Mouse (Mus musculus): Measurements from ENCODE around the gene Hamp2.
"Not testable (repeated sequence)": the region's sequence is repeated elsewhere in the genome, so short reads cannot be mapped to it uniquely, and the experiment has no call there.

Hamp2 gene

GRCm38 (mm10) chr7:30924581-30924980 is at the start of gene Hamp2:
Gene Hamp2 (minus strand): TSS chr7:30924681.
- DNase-seq (ENCODE audit: low read depth, low spot score), result not testable (repeated sequence)

- DNase-seq (ENCODE audit: low read depth, low spot score), result peak; percentile 92
Measured at GRCm38 (mm10) chr7:30973501-30974289, 49.2 kb upstream of the Hamp2 start, which contains the start of gene Fam187b. Gene Fam187b (plus strand): TSS chr7:30973790.

DNA sequence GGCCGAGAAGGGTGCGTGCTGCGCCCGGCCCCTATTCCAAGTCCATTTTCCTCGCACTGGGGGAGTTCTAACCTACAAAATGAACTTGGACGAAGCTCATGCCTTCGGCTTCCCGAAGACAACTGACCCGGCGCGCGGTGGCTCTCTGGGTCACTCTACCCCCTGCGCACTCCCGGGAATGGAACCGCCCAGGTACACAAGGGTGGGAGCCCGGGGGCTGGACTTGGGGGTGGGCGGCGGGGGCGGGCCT is 48.7 kb upstream of the Hamp2 start, which contains the start of gene Lsr:
Lsr (minus strand) TSS at position 214 of the 250 bp plus-strand sequence.
- no peak for DNase-seq (ENCODE audit: low read depth, low spot score)

GRCm38 (mm10) chr7:30972426-30973250 is 48.2 kb upstream of the Hamp2 start:
- DNase-seq (ENCODE audit: low read depth, low spot score), result peak; percentile 24

DNA sequence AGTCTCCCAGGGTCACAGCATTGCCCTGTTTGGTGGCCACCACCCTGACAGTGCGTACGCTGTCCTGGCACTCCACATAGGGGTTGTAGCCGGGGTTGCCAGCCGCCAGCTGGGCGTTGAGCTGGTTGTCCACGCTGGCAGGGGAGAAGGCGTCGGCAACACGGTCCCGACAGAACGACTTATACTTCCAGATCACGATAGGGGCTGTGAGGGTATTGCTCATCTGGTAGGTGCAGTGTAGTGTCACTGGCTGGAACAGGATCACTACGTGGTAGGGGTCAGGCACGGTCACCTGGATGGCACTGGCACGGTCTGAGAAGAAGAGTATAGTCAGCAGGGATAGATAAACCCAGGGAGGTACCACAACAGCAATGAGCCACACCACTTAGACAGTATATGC is 47.4 kb upstream of the Hamp2 start:
- no peak for DNase-seq (ENCODE audit: low read depth, low spot score)

DNA sequence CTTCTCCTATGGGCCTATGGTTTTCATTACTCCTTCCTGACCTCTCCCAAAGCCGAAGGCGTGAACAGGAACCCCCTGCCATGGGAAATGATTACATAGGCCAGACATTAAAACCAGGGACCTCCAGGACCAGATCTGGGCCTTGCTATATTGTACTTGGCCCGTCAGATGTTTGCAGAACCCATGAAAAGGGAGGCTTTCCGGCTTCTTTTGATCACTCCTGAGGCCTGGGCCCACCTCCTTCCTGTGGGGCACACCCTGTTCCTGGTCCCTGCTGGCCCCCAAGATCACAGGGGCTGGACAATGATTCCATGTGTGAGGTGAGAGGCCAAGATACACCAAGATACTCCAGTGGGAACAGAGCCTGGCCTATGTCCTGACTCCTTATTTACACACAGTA is 44.7 kb upstream of the Hamp2 start:
- DNase-seq (ENCODE audit: low read depth, low spot score), result no peak

DNA sequence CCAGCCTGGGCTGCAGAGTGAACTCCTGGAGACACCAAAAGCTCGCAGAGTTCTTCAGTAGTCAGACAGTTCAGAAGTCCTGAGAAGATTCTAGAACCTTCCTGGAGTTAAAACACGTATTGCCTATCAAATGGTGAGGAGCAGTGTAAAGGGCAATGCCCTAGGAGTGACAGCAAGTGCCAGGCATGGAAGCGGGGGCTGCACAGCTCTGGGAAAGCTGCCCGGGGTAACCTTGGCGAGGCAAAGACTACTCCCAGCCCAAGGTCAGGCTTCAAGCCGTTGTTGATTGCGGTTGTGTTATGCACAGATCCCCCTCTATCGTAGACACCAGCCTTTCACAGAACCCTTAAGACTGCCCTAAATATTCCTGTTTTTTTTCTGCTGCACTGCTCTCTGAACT is 44.1 kb upstream of the Hamp2 start:
- no peak for DNase-seq (ENCODE audit: low read depth, low spot score)

GRCm38 (mm10) chr7:30966657-30967056 is 42.2 kb upstream of the Hamp2 start:
- no peak for DNase-seq (ENCODE audit: low read depth, low spot score)

DNA sequence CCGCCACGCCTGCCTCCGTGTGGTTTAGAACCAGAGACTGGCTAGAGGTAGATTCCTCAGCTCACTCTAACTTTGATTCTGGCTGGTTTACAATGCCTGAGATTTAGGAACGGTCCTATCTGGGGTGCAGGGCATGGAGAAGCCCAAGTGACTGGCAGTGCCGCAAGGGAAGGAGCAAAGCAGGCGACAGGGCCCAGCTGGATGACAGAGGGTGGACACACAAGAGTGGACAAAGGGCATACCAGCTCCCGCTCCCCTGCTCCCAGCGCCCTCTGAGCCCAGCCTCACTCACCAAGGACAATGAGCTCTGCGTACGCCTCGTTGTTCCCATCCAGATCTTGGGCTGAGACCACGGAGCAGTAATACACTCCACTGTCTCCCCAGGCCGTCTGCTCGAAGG is 41.2 kb upstream of the Hamp2 start:
- DNase-seq (ENCODE audit: low read depth, low spot score), result no peak

DNA sequence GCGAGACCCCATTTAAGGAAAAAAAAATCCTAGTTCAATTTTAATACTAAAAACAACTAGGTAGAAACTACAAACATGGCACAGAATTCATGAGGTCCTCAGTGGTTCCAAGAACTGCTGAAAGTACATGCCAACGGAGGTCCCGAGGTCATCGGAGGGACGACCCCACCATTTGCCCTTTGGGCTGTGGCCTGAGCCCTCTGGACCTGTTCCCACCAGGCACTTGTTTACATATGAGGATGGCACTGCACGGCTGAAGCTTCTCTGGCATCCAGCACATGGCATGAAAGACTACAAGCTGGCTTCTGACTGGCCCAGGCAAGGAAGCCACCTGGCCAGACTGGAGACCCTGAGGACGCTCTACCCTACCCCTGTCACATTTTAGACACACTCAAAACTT is 39.9 kb upstream of the Hamp2 start:
- no peak for DNase-seq (ENCODE audit: low read depth, low spot score)

- DNase-seq (ENCODE audit: low read depth, low spot score), result no peak
Measured at GRCm38 (mm10) chr7:30962862-30963261, 38.4 kb upstream of the Hamp2 start.

DNA sequence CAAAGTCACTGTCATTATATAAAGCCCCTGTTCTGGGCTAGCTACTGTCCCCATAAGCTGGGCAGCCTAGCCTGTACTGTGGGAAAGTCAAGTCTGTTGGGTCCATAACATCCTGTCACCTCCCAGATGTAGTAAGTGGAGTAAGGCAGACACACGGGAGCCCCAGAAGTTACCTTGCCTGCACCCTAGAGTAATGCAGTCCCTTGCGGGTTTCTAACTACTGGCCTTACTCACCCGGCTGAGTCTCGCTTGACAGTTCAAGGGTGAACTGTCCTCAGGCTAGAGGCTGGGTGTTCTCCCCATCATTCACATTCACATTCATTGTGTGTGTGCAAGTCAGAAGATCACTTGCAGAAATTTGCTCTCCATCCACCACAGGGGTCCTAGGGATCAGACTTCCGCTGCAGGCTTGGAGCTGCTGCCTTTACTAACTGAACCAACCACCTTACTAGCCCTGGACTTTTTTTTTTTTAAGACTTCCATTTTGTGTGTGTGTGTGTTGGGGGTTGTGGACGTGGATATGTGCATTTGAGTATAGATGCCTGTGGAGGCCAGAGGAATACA is 35.4 kb upstream of the Hamp2 start:
- DNase-seq (ENCODE audit: low read depth, low spot score), result peak; percentile 72

DNA sequence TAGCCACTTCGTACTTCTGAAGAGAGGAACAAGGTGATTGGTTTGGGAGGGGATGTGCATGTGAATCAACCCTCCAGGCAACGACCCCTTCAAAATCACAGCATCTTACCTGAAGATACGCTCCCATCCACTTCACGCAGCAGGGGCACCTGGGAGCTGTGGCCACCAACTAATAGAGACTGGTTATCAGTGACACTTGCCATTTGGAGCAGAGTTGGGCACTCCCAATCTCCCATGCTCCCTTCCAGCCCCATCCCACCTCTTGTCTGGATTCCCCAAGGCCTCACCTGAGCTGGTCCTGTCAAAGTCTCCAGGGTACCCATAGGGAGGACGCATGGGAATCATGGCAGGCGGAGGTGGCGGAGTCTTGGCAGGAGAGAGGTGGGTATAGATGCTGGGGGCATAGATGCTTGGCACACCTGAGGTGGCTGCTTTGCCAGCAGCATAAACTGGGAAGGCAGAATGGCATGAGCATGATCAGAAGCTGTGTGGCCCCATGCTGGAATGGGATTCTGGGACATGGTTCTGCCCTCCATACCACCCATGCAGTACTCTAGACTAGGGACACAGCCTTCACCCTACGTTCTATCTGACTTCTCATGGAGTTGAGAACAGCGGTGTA is 34.5 kb upstream of the Hamp2 start:
- no peak for DNase-seq (ENCODE audit: low read depth, low spot score)

- DNase-seq (ENCODE audit: low read depth, low spot score), result peak; percentile 69
Measured at GRCm38 (mm10) chr7:30958109-30958865, 33.8 kb upstream of the Hamp2 start.

- DNase-seq (ENCODE audit: low read depth, low spot score), result peak; percentile 89
Measured at GRCm38 (mm10) chr7:30957367-30957783, 32.9 kb upstream of the Hamp2 start.

- DNase-seq (ENCODE audit: low read depth, low spot score), result peak; percentile 70
Measured at GRCm38 (mm10) chr7:30956756-30957366, 32.4 kb upstream of the Hamp2 start, which contains the start of gene Usf2. Gene Usf2 (minus strand): TSS chr7:30956803.

DNA sequence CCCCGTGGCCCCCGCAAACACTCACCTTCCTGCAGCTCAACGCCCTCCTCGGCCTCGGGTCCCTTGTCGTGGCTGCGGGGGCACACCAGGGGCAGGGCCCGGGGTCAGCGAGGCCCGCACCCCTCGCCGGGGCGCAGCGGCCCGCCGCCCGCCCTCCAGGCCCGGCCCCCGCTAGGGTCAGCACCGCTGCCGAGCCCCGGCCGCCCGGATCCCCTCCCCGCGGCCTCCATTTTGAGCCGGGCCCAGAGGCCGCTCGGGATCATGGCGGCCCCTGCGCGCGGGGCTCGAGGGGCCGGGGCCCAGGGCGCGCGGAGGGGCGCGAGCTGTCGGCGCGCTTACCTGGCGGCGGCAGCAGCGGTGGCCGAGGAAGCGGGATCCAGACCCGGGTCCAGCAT is 31.9 kb upstream of the Hamp2 start:
- DNase-seq (ENCODE audit: low read depth, low spot score), result no peak

DNA sequence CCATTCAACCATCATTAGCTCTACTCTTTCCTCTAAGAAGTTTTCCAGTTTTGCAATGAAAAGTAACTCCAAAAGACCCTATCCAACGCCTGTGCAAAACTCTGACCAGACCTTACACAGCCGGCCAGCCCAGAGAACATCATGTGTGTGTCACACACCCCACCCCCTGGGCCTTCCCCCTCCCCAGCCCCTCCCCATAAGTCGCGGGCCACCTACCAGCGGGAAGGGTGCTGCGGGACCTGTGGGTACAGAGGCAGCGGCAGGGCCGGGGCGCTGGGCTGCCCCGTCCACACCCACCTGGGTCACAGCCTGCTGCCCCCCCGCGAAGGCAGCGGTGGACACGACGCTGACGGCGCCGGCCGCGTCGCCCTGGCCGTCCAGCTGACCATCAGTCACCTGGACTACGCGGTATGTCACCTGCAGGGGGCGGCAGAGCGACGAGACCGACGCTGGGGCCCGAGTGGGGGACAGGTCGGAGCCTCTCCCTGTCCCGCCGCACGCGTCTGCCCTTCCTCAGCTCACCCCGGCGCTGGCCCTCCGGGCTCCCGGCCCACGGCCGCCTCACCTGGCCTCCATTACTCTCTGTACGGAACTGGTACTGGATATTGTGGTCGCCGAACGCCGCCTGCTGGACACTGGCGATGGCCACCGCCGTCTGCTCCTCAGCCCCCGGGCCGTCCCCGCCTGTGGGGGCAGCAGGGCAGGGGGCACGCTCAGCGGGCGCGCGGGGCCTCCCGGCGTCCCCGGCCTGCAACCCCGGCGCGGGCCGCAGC is 31.3 kb upstream of the Hamp2 start:
- DNase-seq (ENCODE audit: low read depth, low spot score), result peak; percentile 74

GRCm38 (mm10) chr7:30954971-30955520 is 30.6 kb upstream of the Hamp2 start:
- DNase-seq (ENCODE audit: low read depth, low spot score), result no peak

DNA sequence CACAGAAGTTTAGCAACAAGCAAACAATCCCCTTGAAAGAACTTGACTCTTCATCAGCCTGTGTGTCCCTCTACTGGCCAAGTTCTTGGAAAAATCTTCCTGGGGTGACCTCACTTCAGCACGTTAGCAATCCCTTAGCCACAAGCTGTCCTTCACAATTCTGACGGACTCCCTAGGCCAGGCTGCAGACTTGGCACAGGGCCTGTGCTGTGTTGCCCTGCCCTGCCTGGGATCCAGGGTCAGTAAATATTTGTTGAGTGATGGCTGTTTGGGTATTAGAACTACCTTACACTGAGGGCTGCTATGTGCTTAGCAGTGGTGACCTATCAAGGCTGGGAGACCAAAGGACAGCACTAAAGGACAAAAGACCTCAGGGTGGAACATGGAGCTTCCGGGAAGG is 29.6 kb upstream of the Hamp2 start:
- no peak for DNase-seq (ENCODE audit: low read depth, low spot score)

Data from R1 (cell line).